Mouse (Mus musculus): ENCODE measurements around the gene Ptprb. TPM values are rescaled to one million over a fixed set of nuclear protein-coding genes. Genes with fewer than 3 reads are reported as not detected.

Ptprb gene
- polyA plus RNA-seq, 1 experiment from 2014 or later = 5.5 TPM

- 80% methylated on average over 7 of the region's 7 CpGs for WGBS
- ATAC-seq (replicated peaks; ENCODE audit: low FRiP score, low read depth) = no peak
- no peak for TF ChIP-seq CTCF (IDR thresholded peaks at IDR 0.05; ENCODE audit: low read depth)
Measured at GRCm38 (mm10) chr10:116432421-116432820, 157.1 kb downstream of the Ptprb start.

GRCm38 (mm10) chr10:116435455-116435854, 160.1 kb downstream of the Ptprb start:
- Histone ChIP-seq H3K4me1 (replicated peaks; ENCODE audit: insufficient read depth, low read length) (no peaks in the 10 kb centered on the region), H3K4me2 (ENCODE audit: low read length) (no peak overlapping the region), H3K9ac (ENCODE audit: low read depth, low read length) (no peak overlapping the region), H3K36me3 (ENCODE audit: insufficient read depth, low read length) (no peaks in the 10 kb centered on the region), H3K27ac (no peak overlapping the region), H3K27me3 (ENCODE audit: insufficient read depth, low read length) (no peaks in the 10 kb centered on the region), H3K4me3 (replicated peaks; ENCODE audit: low read depth, low read length) (no peak overlapping the region), H3K9me3 (replicated peaks; ENCODE audit: low read length) (peaks cover 5% of the 10 kb centered on the region; the same call in 1 of the 2 replicates)
- ATAC-seq (replicated peaks; ENCODE audit: low FRiP score, low read depth) (no peak), DNase-seq (ENCODE audit: low spot score) (no peak)
- TF ChIP-seq CTCF (IDR thresholded peaks at IDR 0.05; ENCODE audit: low read depth) = no peak
- 82% methylated on average over 12 of the region's 12 CpGs for WGBS

More at GRCm38 (mm10) chr10:116432421-116432820, 157.1 kb downstream of the Ptprb start:
- no peak for DNase-seq (ENCODE audit: low spot score)
- no peaks in the 10 kb centered on the region for H3K4me1 ChIP-seq (replicated peaks; ENCODE audit: insufficient read depth, low read length)
- no peak overlapping the region for H3K27ac ChIP-seq
- H3K4me3 ChIP-seq (replicated peaks; ENCODE audit: low read depth, low read length) = no peak overlapping the region
- H3K4me2 ChIP-seq (ENCODE audit: low read length) = no peak overlapping the region
- no peak overlapping the region for H3K9ac ChIP-seq (ENCODE audit: low read depth, low read length)
- H3K9me3 ChIP-seq (replicated peaks; ENCODE audit: low read length) = no peaks in the 10 kb centered on the region
- no peaks in the 10 kb centered on the region for H3K36me3 ChIP-seq (ENCODE audit: insufficient read depth, low read length)
- H3K27me3 ChIP-seq (ENCODE audit: insufficient read depth, low read length) = no peaks in the 10 kb centered on the region

Other genes with a start within 250 kb of the Ptprb start
- gene 4933416C03Rik, start 161.6 kb upstream of the Ptprb start, polyA plus RNA-seq (2015; fragmentation: Nextera tagmentation; extraction: Ambion mirVana) = not detected in 2 replicates
- 1.5 and 1.9 TPM in 2 replicates for gene Kcnmb4, start 198.4 kb downstream of the Ptprb start, polyA plus RNA-seq (2015; fragmentation: Nextera tagmentation; extraction: Ambion mirVana)

All from kidney, postnatal 0 days (tissue).